Mouse (Mus musculus): ENCODE results near the gene Pkp4.

DNA sequence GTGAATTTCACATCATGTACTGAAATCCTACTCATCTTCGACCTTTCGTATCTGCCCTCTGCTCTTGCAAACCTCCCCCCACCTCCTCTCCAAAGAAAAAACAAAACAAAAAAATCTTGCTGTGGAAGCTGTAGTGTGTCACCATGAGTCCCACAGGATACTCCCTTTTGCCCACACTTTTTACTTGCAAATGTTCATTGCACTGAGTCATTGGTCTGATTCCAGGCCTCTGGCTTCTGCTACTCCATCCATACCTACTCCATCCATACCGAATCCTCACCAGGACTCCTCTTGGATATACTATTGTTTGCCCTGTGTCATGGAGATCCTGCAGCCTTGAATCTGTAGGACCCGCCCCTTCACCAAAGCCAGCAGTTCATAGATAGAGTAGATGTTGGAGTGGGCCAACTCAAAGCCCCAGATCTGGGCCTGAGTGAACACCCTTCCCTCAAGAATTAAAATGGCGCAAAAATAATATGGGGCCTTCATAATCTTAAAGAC is 38.9 kb downstream of the Pkp4 start:
- no peak for TF ChIP-seq POLR2A (IDR thresholded peaks at IDR 0.05; ENCODE audit: borderline replicate concordance, extremely low read depth, insufficient read depth, insufficient read length, poor library complexity, severe bottlenecking)
- no peak for TF ChIP-seq CTCF (IDR thresholded peaks at IDR 0.05; ENCODE audit: borderline replicate concordance, extremely low read depth, insufficient read depth, insufficient read length)
